Mouse (Mus musculus) heart, postnatal 0 days (tissue): ENCODE measurements at regions not wholly inside any gene's neighbourhood (a gene's known extent, or its start where the extent isn't known, plus 50 kb on each side); places are given as distances from the start of the nearest gene placed in this dataset.

Experiments used
- CTCF ChIP-seq: IDR thresholded peaks from 2 replicates; pipeline ENCODE4 v1.5.1; 2016; ENCODE audit warnings: antibody characterized with exemption, control low read depth, low read depth
- EP300 ChIP-seq: IDR thresholded peaks from 2 replicates; pipeline ENCODE4 v1.6.1; 2016; ENCODE audit warnings: antibody characterized with exemption, low read depth

DNA sequence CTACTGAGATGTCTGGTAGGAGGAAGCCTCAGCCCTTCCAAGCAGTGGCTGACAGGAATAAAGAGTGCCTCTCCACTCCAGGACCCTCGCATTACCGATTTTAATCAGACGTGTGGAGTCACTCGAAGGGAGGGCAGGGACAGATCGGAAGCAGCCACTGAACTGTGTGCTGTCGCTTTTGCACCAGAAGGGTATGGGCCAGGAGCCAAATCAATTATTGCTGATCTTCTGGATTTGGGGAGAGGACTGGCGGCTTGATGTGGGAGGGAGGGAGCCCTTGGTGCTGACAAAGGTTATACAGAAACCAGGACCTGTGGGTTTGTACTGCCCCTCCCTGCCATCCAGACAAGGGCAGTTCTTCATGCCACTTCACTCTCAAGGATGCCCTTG is 772.3 kb upstream of the Car8 start:
- TF ChIP-seq CTCF (no peak), EP300 (no peak)
